Mouse (Mus musculus) kidney, postnatal 10 days (tissue): ENCODE results near the gene Sh3kbp1.

Source experiments
- DNase-seq: peaks from one replicate; pipeline ENCODE4 v3.0.0; 2021; ENCODE audit warnings: mixed read lengths

Sh3kbp1 gene

GRCm38 (mm10) chrX:159840225-159840624 lies 213.2 kb downstream of the Sh3kbp1 start:
- no peak for DNase-seq

- DNase-seq: no peak
Observed at GRCm38 (mm10) chrX:159850722-159851121, 223.7 kb downstream of the Sh3kbp1 start.

GRCm38 (mm10) chrX:159856866-159857265 lies 229.8 kb downstream of the Sh3kbp1 start:
- no peak for DNase-seq

- DNase-seq: no peak
Observed at GRCm38 (mm10) chrX:159858126-159858525, 231.1 kb downstream of the Sh3kbp1 start.

GRCm38 (mm10) chrX:159860841-159861530 lies 233.9 kb downstream of the Sh3kbp1 start:
- DNase-seq: no peak

- DNase-seq: no peak
Observed at GRCm38 (mm10) chrX:159867660-159868059, 240.6 kb downstream of the Sh3kbp1 start.

GRCm38 (mm10) chrX:159872521-159872920 lies 245.4 kb downstream of the Sh3kbp1 start:
- DNase-seq: no peak

- DNase-seq: no peak
Observed at GRCm38 (mm10) chrX:159877770-159878169, 250.7 kb downstream of the Sh3kbp1 start.

- no peak for DNase-seq
Observed at GRCm38 (mm10) chrX:159879455-159879854, 252.4 kb downstream of the Sh3kbp1 start.

- DNase-seq: no peak
Observed at GRCm38 (mm10) chrX:159881576-159881975, 254.5 kb downstream of the Sh3kbp1 start.

- no peak for DNase-seq
Observed at GRCm38 (mm10) chrX:159896536-159896935, 269.5 kb downstream of the Sh3kbp1 start.

GRCm38 (mm10) chrX:159898110-159898509 lies 271.0 kb downstream of the Sh3kbp1 start:
- DNase-seq: no peak

GRCm38 (mm10) chrX:159899121-159899520 lies 272.0 kb downstream of the Sh3kbp1 start:
- no peak for DNase-seq

- no peak for DNase-seq
Observed at GRCm38 (mm10) chrX:159903421-159903820, 276.3 kb downstream of the Sh3kbp1 start.

- DNase-seq: no peak
Observed at GRCm38 (mm10) chrX:159907703-159908102, 280.6 kb downstream of the Sh3kbp1 start.

GRCm38 (mm10) chrX:159909446-159910277 lies 282.6 kb downstream of the Sh3kbp1 start:
- no peak for DNase-seq

- DNase-seq: peak; percentile 8
Observed at GRCm38 (mm10) chrX:159910600-159910999, 283.5 kb downstream of the Sh3kbp1 start.

GRCm38 (mm10) chrX:159911613-159912012 lies 284.5 kb downstream of the Sh3kbp1 start:
- DNase-seq: no peak

- DNase-seq: no peak
Observed at GRCm38 (mm10) chrX:159912061-159912460, 285.0 kb downstream of the Sh3kbp1 start.

- no peak for DNase-seq
Observed at GRCm38 (mm10) chrX:159913489-159913888, 286.4 kb downstream of the Sh3kbp1 start.

- DNase-seq: no peak
Observed at GRCm38 (mm10) chrX:159915125-159915524, 288.1 kb downstream of the Sh3kbp1 start.

GRCm38 (mm10) chrX:159924759-159925158 lies 297.7 kb downstream of the Sh3kbp1 start:
- DNase-seq: no peak

GRCm38 (mm10) chrX:159928165-159928564 lies 301.1 kb downstream of the Sh3kbp1 start:
- DNase-seq: no peak

- no peak for DNase-seq
Observed at GRCm38 (mm10) chrX:159928834-159929233, 301.8 kb downstream of the Sh3kbp1 start.
